Mouse (Mus musculus) myocyte (in vitro differentiated cells): ENCODE measurements around the gene Serpinb13. TPM values are rescaled to one million over a fixed set of nuclear protein-coding genes. Genes with fewer than 3 reads are reported as not detected.

ENCODE experiments used
- H3K27me3 ChIP-seq: one replicate; pipeline ENCODE4 v1.6.1; 2011; ENCODE audit not compliant: control insufficient read depth, insufficient read depth, insufficient read length
- H3K36me3 ChIP-seq: one replicate; pipeline ENCODE4 v1.6.1; 2011; ENCODE audit not compliant: control insufficient read depth, insufficient read depth
- H3K4me2 ChIP-seq: one replicate; pipeline ENCODE4 v1.6.1; 2011; ENCODE audit warnings: low read depth, control low read depth
- H3K4me3 ChIP-seq: one replicate; pipeline ENCODE4 v1.5.1; 2011; ENCODE audit warnings: mild to moderate bottlenecking, control low read depth, moderate library complexity
- H3K79me2 ChIP-seq: one replicate; pipeline ENCODE4 v1.6.1; 2011; ENCODE audit not compliant: control insufficient read depth, insufficient read depth
- H3ac ChIP-seq: one replicate; pipeline ENCODE4 v1.6.1; 2011; ENCODE audit not compliant: control insufficient read depth, insufficient read length
- CEBPB ChIP-seq: IDR thresholded peaks from 2 replicates; pipeline ENCODE4 v1.6.1; 2011; ENCODE audit warnings: mild to moderate bottlenecking, moderate library complexity; ENCODE audit not compliant: poor library complexity, insufficient read depth, severe bottlenecking
- E2F4 ChIP-seq: IDR thresholded peaks from one replicate; pipeline ENCODE4 v1.6.1; 2011; ENCODE audit warnings: mild to moderate bottlenecking, control low read depth, moderate library complexity; ENCODE audit not compliant: insufficient read depth
- MAX ChIP-seq: IDR thresholded peaks from one replicate; pipeline ENCODE4 v1.6.1; 2011; ENCODE audit warnings: low read depth, mild to moderate bottlenecking, control low read depth
- MYOD1 ChIP-seq, 3 experiments: IDR thresholded peaks; one replicate each; pipeline ENCODE4 v1.6.1; 2011; ENCODE audit warnings: control low read depth in 2 of 3, low read depth in 2 of 3, mild to moderate bottlenecking in 2 of 3, moderate library complexity in 1 of 3; ENCODE audit not compliant: insufficient read length in 2 of 3, control insufficient read depth in 1 of 3
- MYOG ChIP-seq, 3 experiments: IDR thresholded peaks; one replicate each; pipeline ENCODE4 v1.6.1; 2011; ENCODE audit warnings: control low read depth in 2 of 3, low read depth in 2 of 3, mild to moderate bottlenecking in 2 of 3; ENCODE audit not compliant: insufficient read length in 2 of 3, control insufficient read depth in 1 of 3, insufficient read depth in 1 of 3
- POLR2A ChIP-seq: IDR thresholded peaks from one replicate; pipeline ENCODE4 v1.6.1; 2011; ENCODE audit warnings: low read depth, mild to moderate bottlenecking, control low read depth, moderate library complexity; ENCODE audit not compliant: insufficient read length
- POLR2AphosphoS2 ChIP-seq: IDR thresholded peaks from one replicate; pipeline ENCODE4 v1.6.1; 2011; ENCODE audit warnings: low read depth, control low read depth; ENCODE audit not compliant: insufficient read length
- REST ChIP-seq: IDR thresholded peaks from one replicate; pipeline ENCODE4 v1.6.1; 2011; ENCODE audit warnings: mild to moderate bottlenecking, control low read depth, moderate library complexity; ENCODE audit not compliant: insufficient read depth, insufficient read length
- SRF ChIP-seq: IDR thresholded peaks from one replicate; pipeline ENCODE4 v1.6.1; 2011; ENCODE audit warnings: low read depth; ENCODE audit not compliant: control insufficient read depth, insufficient read length
- TCF12 ChIP-seq: IDR thresholded peaks from one replicate; pipeline ENCODE4 v1.6.1; 2011; ENCODE audit warnings: mild to moderate bottlenecking, control low read depth; ENCODE audit not compliant: poor library complexity, insufficient read depth, severe bottlenecking
- TCF3 ChIP-seq: IDR thresholded peaks from one replicate; pipeline ENCODE4 v1.6.1; 2011; ENCODE audit warnings: low read depth, control low read depth; ENCODE audit not compliant: insufficient read length
- USF1 ChIP-seq: IDR thresholded peaks from one replicate; pipeline ENCODE4 v1.6.1; 2011; ENCODE audit warnings: low read depth, mild to moderate bottlenecking, control low read depth, moderate library complexity
- polyA plus RNA-seq: library from polyadenylated mRNA; unstranded; fragments of >200 nt; fragmentation: generic; extraction: Trizol; gene quantifications from one replicate; pipeline ENCODE4 v1.2.1, GENCODE M21; 2012; ENCODE audit warnings: missing spikeins

Serpinb13 gene
- polyA plus RNA-seq, 1 experiment, result not detected

DNA sequence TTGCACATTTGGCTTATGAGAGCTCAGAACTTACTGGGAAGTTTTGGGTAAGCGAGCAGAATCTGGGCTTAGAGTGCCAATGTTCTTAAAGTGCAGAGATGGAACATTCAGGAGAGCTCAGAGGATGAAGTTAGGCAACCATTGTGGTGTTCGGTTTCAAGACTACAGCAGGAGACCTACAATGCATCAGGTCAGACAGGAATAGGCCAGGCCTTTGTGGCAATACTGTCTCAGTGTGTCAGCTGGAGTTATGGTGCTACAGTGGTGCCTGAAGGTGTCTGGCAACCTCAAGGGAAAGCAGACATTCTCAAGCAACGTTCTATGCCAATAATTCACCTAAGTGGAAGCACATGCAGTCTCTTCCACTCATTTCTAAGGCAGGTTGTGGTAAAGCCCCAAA is 20.8 kb upstream of the Serpinb13 start:
- Histone ChIP-seq H3K4me2 (no peak overlapping the region), H3ac (no peak overlapping the region), H3K27me3 (no peaks in the 10 kb centered on the region), H3K4me3 (no peak overlapping the region), H3K79me2 (no peaks in the 10 kb centered on the region), H3K36me3 (no peaks in the 10 kb centered on the region)
- TF ChIP-seq MYOD1 (IDR thresholded peaks at IDR 0.05; ENCODE audit: control insufficient read depth in 1 of 3, insufficient read length in 2 of 3, low read depth in 2 of 3) (no peak), TCF12 (no peak), TCF3 (no peak), MAX (no peak), REST (no peak), E2F4 (no peak), MYOG (IDR thresholded peaks at IDR 0.05; ENCODE audit: control insufficient read depth in 1 of 3, insufficient read depth in 1 of 3, insufficient read length in 2 of 3, low read depth in 2 of 3) (no peak), SRF (no peak), POLR2AphosphoS2 (no peak), USF1 (no peak), POLR2A (no peak), CEBPB (no peak)

DNA sequence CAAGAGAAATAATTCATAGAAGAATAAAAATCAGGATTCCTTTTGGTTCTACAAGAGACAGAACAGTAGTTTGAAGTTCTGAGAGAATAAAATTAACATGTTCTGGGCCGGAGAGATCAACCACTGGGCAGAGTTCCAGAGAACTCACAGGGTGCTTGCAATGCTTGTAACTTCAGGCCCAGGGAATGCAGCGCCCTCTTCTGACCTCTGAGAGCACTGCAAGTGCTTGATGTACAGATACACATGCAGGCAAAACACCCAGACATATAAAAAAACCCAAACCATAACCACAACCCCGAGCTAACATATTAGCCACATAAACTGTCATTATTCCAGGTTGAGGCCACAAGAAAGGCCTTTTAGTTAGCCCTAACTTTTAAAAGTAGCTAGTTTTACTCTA is 19.8 kb upstream of the Serpinb13 start:
- H3K27me3 ChIP-seq, result no peaks in the 10 kb centered on the region
- no peak overlapping the region for H3ac ChIP-seq
- TF ChIP-seq SRF (no peak), POLR2AphosphoS2 (no peak), MYOD1 (IDR thresholded peaks at IDR 0.05; ENCODE audit: control insufficient read depth in 1 of 3, insufficient read length in 2 of 3, low read depth in 2 of 3) (no peak), USF1 (no peak), TCF3 (no peak), MAX (no peak), MYOG (IDR thresholded peaks at IDR 0.05; ENCODE audit: control insufficient read depth in 1 of 3, insufficient read depth in 1 of 3, insufficient read length in 2 of 3, low read depth in 2 of 3) (no peak), REST (no peak), CEBPB (no peak), TCF12 (no peak), E2F4 (no peak), POLR2A (no peak)
- no peaks in the 10 kb centered on the region for H3K79me2 ChIP-seq
- H3K36me3 ChIP-seq, result no peaks in the 10 kb centered on the region
- no peak overlapping the region for H3K4me2 ChIP-seq
- no peak overlapping the region for H3K4me3 ChIP-seq

DNA sequence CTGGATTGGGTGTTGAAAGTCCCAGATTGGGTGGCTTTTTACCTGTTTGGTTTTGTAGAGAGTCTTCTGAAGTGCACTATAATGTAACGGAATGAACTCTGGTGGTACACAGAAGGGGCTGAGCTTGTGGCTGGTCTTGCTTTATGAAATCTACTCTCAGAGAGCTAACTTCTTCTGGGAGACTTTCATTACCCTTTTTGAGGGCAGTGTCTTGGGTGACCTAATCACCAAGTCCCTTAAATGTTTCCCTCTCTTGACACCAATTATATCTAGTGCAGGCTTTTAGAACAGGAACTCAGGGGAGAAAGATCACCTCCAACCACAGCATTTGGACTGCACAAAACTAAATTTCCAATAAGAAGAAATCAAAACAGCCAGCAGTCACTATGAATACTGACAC is 2.3 kb downstream of the Serpinb13 start:
- Histone ChIP-seq H3K79me2 (no peaks in the 10 kb centered on the region), H3K27me3 (no peaks in the 10 kb centered on the region), H3ac (no peak overlapping the region), H3K36me3 (no peaks in the 10 kb centered on the region), H3K4me3 (no peak overlapping the region), H3K4me2 (no peak overlapping the region)
- TF ChIP-seq TCF12 (no peak), USF1 (no peak), REST (no peak), MAX (no peak), POLR2A (no peak), MYOD1 (IDR thresholded peaks at IDR 0.05; ENCODE audit: control insufficient read depth in 1 of 3, insufficient read length in 2 of 3, low read depth in 2 of 3) (no peak), TCF3 (no peak), SRF (no peak), E2F4 (no peak), MYOG (IDR thresholded peaks at IDR 0.05; ENCODE audit: control insufficient read depth in 1 of 3, insufficient read depth in 1 of 3, insufficient read length in 2 of 3, low read depth in 2 of 3) (no peak), POLR2AphosphoS2 (no peak)

DNA sequence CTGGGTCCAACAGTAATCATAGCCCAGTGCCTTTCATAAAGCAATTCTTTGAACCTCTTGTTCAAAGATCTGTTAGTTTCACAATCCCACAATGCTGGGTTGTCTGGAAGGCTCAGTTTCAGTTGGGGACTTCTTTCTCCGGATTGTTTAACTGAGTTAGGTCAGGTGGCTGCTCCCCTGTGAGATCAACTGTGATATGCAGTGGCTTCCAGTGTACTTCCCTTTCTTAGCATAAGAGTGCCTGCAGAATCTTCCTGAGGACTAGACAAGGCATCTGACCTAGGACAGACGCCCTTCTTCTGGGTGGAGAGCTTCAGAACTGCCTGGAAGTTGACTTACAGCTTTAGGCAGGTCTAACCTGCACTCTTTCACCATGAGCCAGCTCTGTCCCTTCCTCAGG is 3.1 kb downstream of the Serpinb13 start:
- no peak for TF ChIP-seq TCF3
- TF ChIP-seq MYOG (IDR thresholded peaks at IDR 0.05; ENCODE audit: control insufficient read depth in 1 of 3, insufficient read depth in 1 of 3, insufficient read length in 2 of 3, low read depth in 2 of 3), result no peak
- no peak for TF ChIP-seq POLR2AphosphoS2
- TF ChIP-seq USF1, result no peak
- no peak for TF ChIP-seq SRF
- no peak for TF ChIP-seq REST
- no peak for TF ChIP-seq E2F4
- TF ChIP-seq TCF12, result no peak
- no peak for TF ChIP-seq POLR2A
- no peak for TF ChIP-seq MYOD1 (IDR thresholded peaks at IDR 0.05; ENCODE audit: control insufficient read depth in 1 of 3, insufficient read length in 2 of 3, low read depth in 2 of 3)
- no peak for TF ChIP-seq MAX
- no peak for TF ChIP-seq CEBPB
- Histone ChIP-seq H3K27me3 (no peaks in the 10 kb centered on the region), H3K4me2 (no peak overlapping the region), H3K36me3 (no peaks in the 10 kb centered on the region), H3K79me2 (no peaks in the 10 kb centered on the region), H3ac (no peak overlapping the region), H3K4me3 (no peak overlapping the region)

DNA sequence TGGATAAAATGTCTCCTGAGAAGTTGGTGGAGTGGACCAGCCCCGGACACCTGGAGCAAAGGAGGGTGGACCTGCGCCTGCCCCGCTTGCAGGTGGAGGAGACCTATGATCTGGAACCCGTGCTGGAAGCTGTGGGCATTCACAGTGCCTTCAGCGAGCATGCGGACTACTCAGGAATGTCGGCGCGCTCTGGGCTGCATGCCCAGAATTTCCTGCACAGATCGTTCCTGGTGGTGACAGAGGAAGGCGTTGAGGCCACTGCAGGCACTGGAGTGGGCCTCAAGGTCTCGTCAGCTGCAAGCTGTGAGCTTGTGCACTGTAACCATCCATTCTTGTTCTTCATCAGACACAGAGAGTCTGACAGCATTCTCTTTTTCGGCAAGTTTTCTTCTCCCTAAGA is 19.6 kb downstream of the Serpinb13 start:
- Histone ChIP-seq H3ac (no peak overlapping the region), H3K4me2 (no peak overlapping the region), H3K27me3 (no peaks in the 10 kb centered on the region), H3K4me3 (no peak overlapping the region), H3K36me3 (no peaks in the 10 kb centered on the region), H3K79me2 (no peaks in the 10 kb centered on the region)
- TF ChIP-seq SRF, result no peak
- TF ChIP-seq USF1, result no peak
- no peak for TF ChIP-seq POLR2A
- TF ChIP-seq TCF12, result no peak
- no peak for TF ChIP-seq TCF3
- no peak for TF ChIP-seq POLR2AphosphoS2
- no peak for TF ChIP-seq REST
- TF ChIP-seq MAX, result no peak
- no peak for TF ChIP-seq CEBPB
- TF ChIP-seq E2F4, result no peak
- TF ChIP-seq MYOG (IDR thresholded peaks at IDR 0.05; ENCODE audit: control insufficient read depth in 1 of 3, insufficient read depth in 1 of 3, insufficient read length in 2 of 3, low read depth in 2 of 3), result no peak
- no peak for TF ChIP-seq MYOD1 (IDR thresholded peaks at IDR 0.05; ENCODE audit: control insufficient read depth in 1 of 3, insufficient read length in 2 of 3, low read depth in 2 of 3)
